15 mouse cellular contexts compared by ENCODE assay signal in the genomic region with DNA sequence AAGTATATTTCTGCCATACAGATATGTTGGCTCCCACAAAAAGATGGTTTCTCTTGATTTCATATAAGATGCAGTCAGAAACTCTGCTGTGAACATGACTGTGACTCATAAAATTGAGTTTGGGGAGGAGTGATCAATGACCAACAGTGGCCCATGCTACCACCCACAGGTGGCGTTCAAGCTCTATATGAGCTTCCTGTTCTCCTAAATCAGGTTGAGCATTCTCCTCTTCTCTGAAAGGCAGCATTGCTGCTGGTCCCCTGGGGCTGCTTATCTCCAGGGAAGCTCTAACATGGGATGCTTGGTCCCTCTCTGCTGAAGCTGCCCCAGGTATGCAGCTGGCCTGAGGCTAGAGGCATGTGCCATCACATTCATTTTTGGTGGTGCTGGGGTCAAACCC.
DNase-seq lines count a peak whose midpoint lies in the region; ATAC-seq and TF ChIP-seq lines count a peak whose summit lies in the region.
"Had no signal": no experiment of that assay in that cellular context is flagged by ENCODE, and none has a peak within 500 bp of the region (broad histone marks: within the 10 kb centered on the region; RNA-seq: fewer than 3 reads in every experiment).

No protein-coding gene starts in this region.

- no peak for TF ChIP-seq EP300 in liver, postnatal 0 days (IDR thresholded peaks at IDR 0.05; ENCODE audit: low read depth)
- no peak for TF ChIP-seq EP300 in CH12.LX (IDR thresholded peaks at IDR 0.05; ENCODE audit: low read length)

- H3K4me3 ChIP-seq in liver, postnatal 0 days (ENCODE audit: low read depth, low read length) = no peak overlapping the region
- H3K4me3 ChIP-seq in CH12.LX (replicated peaks in 1 of 3; ENCODE audit: low read depth in 2 of 3, low read length in 2 of 3, poor library complexity in 1 of 3) = no peak overlapping the region
- H3K4me3 ChIP-seq: embryonic facial prominence, embryonic 12.5 days; limb, embryonic 12.5 days; megakaryocyte, embryonic 14.5 days had no signal

- no peaks in the 10 kb centered on the region for H3K36me3 ChIP-seq in liver, postnatal 0 days (replicated peaks; ENCODE audit: insufficient read depth, low read length)
- no peaks in the 10 kb centered on the region for H3K36me3 ChIP-seq in CH12.LX (replicated peaks in 1 of 2; ENCODE audit: control insufficient read depth in 1 of 2, insufficient read depth in 1 of 2, low read length in 1 of 2)
- H3K36me3 ChIP-seq: embryonic facial prominence, embryonic 12.5 days; limb, embryonic 12.5 days had no signal

- intact Hi-C loops in heart, postnatal 14 days (cut with DNase I) = no loop called here

- no peak overlapping the region for H3K27ac ChIP-seq in liver, postnatal 0 days (ENCODE audit: low read depth)
- H3K27ac ChIP-seq in CH12.LX (ENCODE audit: insufficient read depth, low read depth) = no peak overlapping the region
- H3K27ac ChIP-seq: embryonic facial prominence, embryonic 12.5 days; kidney, postnatal 0 days; limb, embryonic 12.5 days; stomach, postnatal 0 days had no signal

- H3K79me2 ChIP-seq in CH12.LX (replicated peaks; ENCODE audit: control insufficient read depth, extremely low read depth, insufficient read depth, poor library complexity, severe bottlenecking) = no peaks in the 10 kb centered on the region

- no peak overlapping the region for H3K9ac ChIP-seq in liver, postnatal 0 days (replicated peaks)
- H3K9ac ChIP-seq in CH12.LX (ENCODE audit: insufficient read depth, low read depth) = peak overlapping the region; percentile 7; the same call in 1 of the 2 replicates
- H3K9ac ChIP-seq: embryonic facial prominence, embryonic 12.5 days; limb, embryonic 12.5 days had no signal

- WGBS in liver, postnatal 0 days (ENCODE audit: insufficient replicate concordance) = 64% methylated on average over 1 of the region's 1 CpGs

- TF ChIP-seq CTCF in liver, postnatal 0 days (IDR thresholded peaks at IDR 0.05; ENCODE audit: low read depth) = peak; percentile 39
- peak in 1 of 2 experiments; percentile 54; a peak in 2 of 4 replicates for TF ChIP-seq CTCF in CH12.LX (conservative IDR thresholded peaks at IDR 0.05 in 1 of 2, IDR thresholded peaks at IDR 0.05 in 1 of 2; ENCODE audit: low read depth in 2 of 2, low read length in 2 of 2)

- no peaks in the 10 kb centered on the region for H3K9me3 ChIP-seq in liver, postnatal 0 days (ENCODE audit: low read length)
- peaks cover 14% of the 10 kb centered on the region for H3K9me3 ChIP-seq in CH12.LX (replicated peaks; ENCODE audit: low read length)
- H3K9me3 ChIP-seq: embryonic facial prominence, embryonic 12.5 days; limb, embryonic 12.5 days; megakaryocyte, embryonic 14.5 days had no signal

- in situ Hi-C loops in CH12.LX (cut with MboI; ENCODE audit: low pct_ligation_motif_present, low pct_unique_long_range_greater_than_20kb, low sequenced_read_pairs) = no loop called here

- ATAC-seq in liver, postnatal 0 days = no peak

- DNase-seq in liver, postnatal 0 days = no peak
- DNase-seq in liver (no peak), CH12.LX (ENCODE audit: extremely low read depth) (no peak)
- peak; percentile 85 for DNase-seq in naive thymus-derived CD4-positive, alpha-beta T cell, adult 2 months (ENCODE audit: low read depth)
- peak; percentile 57 to 60 for DNase-seq in thymus, postnatal 36 days
- DNase-seq in embryo, embryonic 10 days (ENCODE audit: low spot score) = no peak
- no peak for DNase-seq in heart, postnatal 14 days
- DNase-seq: adrenal gland, postnatal 14 days; heart, adult 18-20 months; lung, adult 2 months had no signal

- H3K27me3 ChIP-seq in liver, postnatal 0 days (ENCODE audit: insufficient read depth, low read length) = no peaks in the 10 kb centered on the region
- H3K27me3 ChIP-seq in CH12.LX (replicated peaks) = no peaks in the 10 kb centered on the region

- no peak for TF ChIP-seq POLR2A in CH12.LX (IDR thresholded peaks at IDR 0.05; ENCODE audit: low read depth, low read length)

- peak; percentile 52 for TF ChIP-seq RAD21 in CH12.LX (IDR thresholded peaks at IDR 0.05; ENCODE audit: low read depth, low read length)

- H3K4me1 ChIP-seq in liver, postnatal 0 days (ENCODE audit: insufficient read depth) = peaks cover 10% of the 10 kb centered on the region
- H3K4me1 ChIP-seq in CH12.LX (ENCODE audit: control insufficient read depth in 1 of 2, insufficient read depth in 2 of 2) = peaks cover 2 to 20% of the 10 kb centered on the region in 2 experiments; a peak in 2 of 4 replicates
- H3K4me1 ChIP-seq: limb, embryonic 12.5 days had no signal

- H3K4me2 ChIP-seq in liver, postnatal 0 days (ENCODE audit: low read depth, low read length) = no peak overlapping the region
- H3K4me2 ChIP-seq in CH12.LX (ENCODE audit: insufficient read depth, low read depth, poor library complexity, severe bottlenecking) = peak overlapping the region; percentile 71; the same call in 1 of the 2 replicates
- H3K4me2 ChIP-seq: embryonic facial prominence, embryonic 12.5 days; limb, embryonic 12.5 days had no signal

- dilution Hi-C loops in CH12.LX (cut with MboI; ENCODE audit: extremely low pct_ligation_motif_present, extremely low pct_unique_long_range_greater_than_20kb, low sequenced_read_pairs) = no loop called here

TF ChIP-seq in CH12.LX, 34 proteins besides CTCF, POLR2A, EP300 and RAD21:
- TF ChIP-seq NRF1 (IDR thresholded peaks at IDR 0.05; ENCODE audit: low read depth, low read length) = no peak
- TF ChIP-seq SMC3 (IDR thresholded peaks at IDR 0.05; ENCODE audit: low read depth, low read length) = peak; percentile 24
TF ChIP-seq in CH12.LX: peak in this region for 1.

Comparison
In these comparisons a context has a peak if more than half of its experiments do, and no peak if none do; other contexts are left out.
1. DNase-seq: peak in naive thymus-derived CD4-positive, alpha-beta T cell, adult 2 months (single experiment) and thymus, postnatal 36 days (2 of 2); none in liver, postnatal 0 days (single experiment), liver (single experiment), CH12.LX (single experiment), embryo, embryonic 10 days (single experiment) and heart, postnatal 14 days (0 of 2).